Mouse (Mus musculus) forebrain, embryonic 15.5 days (tissue): Measurements from ENCODE around the gene Jund. TPM values are rescaled to one million over a fixed set of nuclear protein-coding genes. Genes with fewer than 3 reads are reported as not detected.

Experiments
- ATAC-seq: fragments of 200-750 bp; cut with Nextera tagmentation; replicated peaks from 2 replicates; pipeline ENCODE4 v1.8.0; 2017; ENCODE audit warnings: mild to moderate bottlenecking, moderate TSS enrichment, moderate library complexity
- H3K27ac ChIP-seq: fragments of 300-500 bp; sonication (generic); replicated peaks from 2 replicates; pipeline ENCODE4 v1.5.1; 2015; ENCODE audit warnings: mild to moderate bottlenecking, inconsistent platforms
- H3K27me3 ChIP-seq: fragments of 300-500 bp; sonication (generic); 2 replicates; pipeline ENCODE4 v1.6.1; 2015; ENCODE audit warnings: inconsistent platforms
- H3K36me3 ChIP-seq: fragments of 300-500 bp; sonication (generic); 2 replicates; pipeline ENCODE4 v1.6.1; 2015; ENCODE audit warnings: mild to moderate bottlenecking, inconsistent platforms
- H3K4me1 ChIP-seq: fragments of 300-500 bp; sonication (generic); 2 replicates; pipeline ENCODE4 v1.6.1; 2015; ENCODE audit warnings: inconsistent platforms
- H3K4me2 ChIP-seq: fragments of 300-500 bp; sonication (generic); replicated peaks from 2 replicates; pipeline ENCODE4 v1.6.1; 2015; ENCODE audit warnings: mild to moderate bottlenecking, inconsistent platforms
- H3K4me3 ChIP-seq: fragments of 300-500 bp; sonication (generic); 2 replicates; pipeline ENCODE4 v1.5.1; 2015; ENCODE audit warnings: mild to moderate bottlenecking, inconsistent platforms
- H3K9ac ChIP-seq: fragments of 300-500 bp; sonication (generic); replicated peaks from 2 replicates; pipeline ENCODE4 v1.6.1; 2015; ENCODE audit warnings: mild to moderate bottlenecking, inconsistent platforms
- H3K9me3 ChIP-seq: fragments of 300-500 bp; sonication (generic); 2 replicates; pipeline ENCODE4 v1.6.1; 2016; ENCODE audit warnings: inconsistent platforms
- WGBS: fragments of 180-500 bp; shearing (Covaris S2); methylation state at CpG from one replicate; pipeline ENCODE4 v1.1.7; 2015; ENCODE audit warnings: mixed read lengths; 5-methylcytosine and 5-hydroxymethylcytosine counted together
- polyA plus RNA-seq: library from polyadenylated mRNA; unstranded; fragments of >200 nt; fragmentation: Nextera tagmentation; extraction: Ambion mirVana; gene quantifications from 2 replicates; pipeline ENCODE4 v1.2.1, GENCODE M21; 2015

The Jund gene
- polyA plus RNA-seq, 1 experiment from 2014 or later: 96.0 TPM

DNA sequence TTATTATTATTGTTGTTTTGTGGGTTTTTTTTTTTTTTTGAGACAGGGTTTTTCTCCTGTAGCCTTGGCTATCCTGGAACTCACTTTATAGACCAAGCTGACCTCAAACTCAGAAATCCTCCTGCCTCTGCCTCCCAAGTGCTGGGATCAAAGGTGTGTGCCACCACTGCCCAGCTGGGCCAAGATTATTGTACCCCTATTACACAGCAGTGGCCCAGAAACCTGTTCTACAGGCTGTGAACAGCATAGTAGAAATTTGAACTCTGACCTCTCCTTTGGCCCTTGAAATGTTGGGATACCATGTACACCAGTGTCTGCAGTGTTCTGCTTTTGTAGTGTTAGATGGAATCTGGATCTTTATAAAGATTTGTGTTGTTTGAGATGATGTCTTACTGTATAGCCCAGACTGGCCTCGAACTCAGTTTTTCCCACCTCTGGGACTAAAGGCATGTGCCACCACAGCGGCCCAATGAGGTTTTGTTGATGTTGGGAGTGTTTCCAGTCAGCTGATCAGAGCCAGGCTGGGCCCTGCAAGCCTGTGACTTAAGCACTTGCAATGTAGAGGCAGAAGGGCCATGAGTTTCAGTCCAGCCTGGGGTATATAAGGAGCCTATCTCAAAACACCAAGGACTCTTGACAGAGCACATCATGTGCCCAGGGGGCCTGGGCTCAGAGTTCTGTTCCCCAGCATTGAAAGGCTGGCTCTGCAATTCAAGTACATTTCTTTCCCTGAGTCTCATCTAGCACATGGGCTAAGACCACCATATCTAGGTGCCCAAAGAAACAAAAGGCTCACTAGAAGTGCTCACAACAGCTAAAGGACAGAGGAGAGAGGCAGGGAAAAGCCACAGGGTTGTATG lies 3.5 kb downstream of the Jund start:
- Histone ChIP-seq H3K27me3 (no peaks in the 10 kb centered on the region), H3K9me3 (no peaks in the 10 kb centered on the region), H3K4me3 (peak overlapping the region; percentile 95), H3K9ac (peak overlapping the region; percentile 100; the same call in 1 of the 2 replicates), H3K4me2 (peak overlapping the region; percentile 69), H3K4me1 (peaks cover 47% of the 10 kb centered on the region), H3K36me3 (peaks cover 3% of the 10 kb centered on the region; the same call in 1 of the 2 replicates), H3K27ac (0 out of 2 replicates have a peak overlapping the region, but pooled peaks have one; percentile 2)
- ATAC-seq: no peak
- WGBS: 82% methylated on average over 2 of the region's 2 CpGs

DNA sequence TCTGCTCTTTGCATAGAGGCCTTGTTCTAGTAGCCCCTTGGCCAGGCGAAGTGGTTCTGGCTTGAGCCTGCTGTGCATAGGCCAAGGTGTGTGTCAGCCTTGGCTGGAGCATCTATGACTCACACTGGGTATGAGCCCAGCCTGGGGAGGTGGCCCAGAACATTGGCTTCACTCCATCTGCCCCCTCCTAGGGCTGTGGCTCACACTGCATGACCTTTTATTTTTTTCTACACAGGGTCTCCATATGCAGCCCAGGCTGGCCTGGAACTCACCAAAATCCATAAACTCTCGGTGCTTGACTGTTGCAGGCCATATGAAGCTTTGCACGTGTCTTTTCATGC lies 4.1 kb downstream of the Jund start:
- Histone ChIP-seq H3K27ac (0 out of 2 replicates have a peak overlapping the region, but pooled peaks have one; percentile 2), H3K4me2 (0 out of 2 replicates have a peak overlapping the region, but pooled peaks have one; percentile 69), H3K4me3 (no peak overlapping the region), H3K9ac (no peak overlapping the region), H3K36me3 (peaks cover 3% of the 10 kb centered on the region; the same call in 1 of the 2 replicates), H3K27me3 (no peaks in the 10 kb centered on the region), H3K9me3 (no peaks in the 10 kb centered on the region), H3K4me1 (peaks cover 41% of the 10 kb centered on the region)
- WGBS: 87% methylated on average over 3 of the region's 3 CpGs
- ATAC-seq: no peak

DNA sequence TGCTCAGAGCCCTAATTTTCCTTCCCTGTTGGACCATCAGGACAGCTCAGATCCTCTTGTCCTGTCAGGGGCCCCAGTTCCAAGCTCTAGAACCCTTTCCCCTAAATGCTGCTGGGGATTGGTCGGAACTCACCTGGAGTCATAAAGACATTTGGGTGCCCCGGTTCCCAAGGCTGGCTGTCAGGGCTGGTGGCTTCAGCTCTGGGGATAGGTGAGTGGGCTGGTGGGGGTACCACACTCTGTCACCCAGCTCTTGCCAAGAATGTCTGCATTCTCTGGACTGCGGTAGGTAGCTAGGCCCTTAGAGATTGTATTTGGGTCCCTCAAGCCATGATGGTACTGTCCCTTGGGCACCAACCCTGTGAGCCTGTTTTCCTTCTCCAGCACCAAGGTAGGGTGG lies 4.5 kb downstream of the Jund start, which contains the start of gene Iqcn:
Iqcn (plus strand) TSS at position 171 of the 400 bp plus-strand sequence.
- no peaks in the 10 kb centered on the region for H3K9me3 ChIP-seq
- WGBS: 93% methylated on average over 3 of the region's 3 CpGs
- ATAC-seq: no peak
- H3K4me1 ChIP-seq: peaks cover 36% of the 10 kb centered on the region
- H3K27ac ChIP-seq: 0 out of 2 replicates have a peak within 1 kb of the TSS, but pooled peaks have one; percentile 2
- H3K36me3 ChIP-seq: peaks cover 3% of the 10 kb centered on the region; the same call in 1 of the 2 replicates
- H3K4me2 ChIP-seq: peak within 1 kb of the TSS; percentile 69
- H3K9ac ChIP-seq: 0 out of 2 replicates have a peak within 1 kb of the TSS, but pooled peaks have one; percentile 4
- H3K27me3 ChIP-seq: no peaks in the 10 kb centered on the region
- no peak within 1 kb of the TSS for H3K4me3 ChIP-seq

DNA sequence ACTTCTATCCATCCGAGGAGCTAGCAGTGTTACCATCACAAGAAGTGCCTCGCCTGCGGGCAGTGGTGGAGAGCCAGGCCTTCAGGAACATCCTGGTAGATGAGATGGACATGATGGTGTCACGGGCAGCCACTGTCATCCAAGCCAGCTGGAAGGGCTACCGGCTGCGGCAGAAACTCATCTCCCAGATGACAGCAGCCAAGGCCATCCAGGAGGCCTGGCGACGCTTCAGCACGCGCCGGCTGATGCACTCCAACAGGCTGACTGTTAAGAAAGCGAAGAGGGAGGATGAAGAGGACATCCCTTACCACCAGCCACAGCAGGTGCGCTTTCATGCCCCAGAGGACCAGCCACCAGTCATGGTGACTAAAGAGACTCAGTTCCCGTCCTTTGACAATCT lies 9.5 kb downstream of the Jund start:
- WGBS: 93% methylated on average over 14 of the region's 14 CpGs
- no peak overlapping the region for H3K4me2 ChIP-seq

DNA sequence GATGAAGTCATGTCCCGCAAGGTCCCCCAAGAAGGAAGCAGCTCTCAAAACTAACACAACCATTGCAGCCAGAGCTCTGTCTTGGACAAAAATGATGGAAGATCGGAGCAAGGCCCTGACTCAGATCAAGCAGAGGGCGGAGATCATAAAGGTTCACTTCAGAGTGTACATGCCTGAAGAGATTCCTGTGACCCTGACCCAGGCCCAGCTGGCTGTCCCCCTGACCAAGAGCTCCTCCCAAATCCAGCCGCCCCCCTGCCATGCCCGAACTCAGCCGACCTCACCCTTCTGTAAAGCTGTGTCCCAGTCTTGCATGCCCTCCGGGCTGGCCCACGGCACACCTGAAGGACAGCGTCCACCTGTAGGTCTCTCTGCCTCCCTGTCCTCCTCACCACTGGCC lies 11.0 kb downstream of the Jund start:
- no peaks in the 10 kb centered on the region for H3K27me3 ChIP-seq
- no peak for ATAC-seq
- no peak overlapping the region for H3K9ac ChIP-seq
- H3K4me2 ChIP-seq: no peak overlapping the region
- no peak overlapping the region for H3K27ac ChIP-seq
- WGBS: 88% methylated on average over 9 of the region's 9 CpGs
- H3K4me1 ChIP-seq: no peaks in the 10 kb centered on the region
- no peaks in the 10 kb centered on the region for H3K9me3 ChIP-seq
- H3K36me3 ChIP-seq: no peaks in the 10 kb centered on the region
- no peak overlapping the region for H3K4me3 ChIP-seq

More for the DNA sequence above, 9.5 kb downstream of the Jund start:
- no peak overlapping the region for H3K9ac ChIP-seq
- H3K27ac ChIP-seq: no peak overlapping the region
- no peak for ATAC-seq
- H3K9me3 ChIP-seq: no peaks in the 10 kb centered on the region
- no peaks in the 10 kb centered on the region for H3K27me3 ChIP-seq
- H3K4me1 ChIP-seq: peaks cover 8% of the 10 kb centered on the region; the same call in 1 of the 2 replicates
- peaks cover 3% of the 10 kb centered on the region; the same call in 1 of the 2 replicates for H3K36me3 ChIP-seq
- no peak overlapping the region for H3K4me3 ChIP-seq

DNA sequence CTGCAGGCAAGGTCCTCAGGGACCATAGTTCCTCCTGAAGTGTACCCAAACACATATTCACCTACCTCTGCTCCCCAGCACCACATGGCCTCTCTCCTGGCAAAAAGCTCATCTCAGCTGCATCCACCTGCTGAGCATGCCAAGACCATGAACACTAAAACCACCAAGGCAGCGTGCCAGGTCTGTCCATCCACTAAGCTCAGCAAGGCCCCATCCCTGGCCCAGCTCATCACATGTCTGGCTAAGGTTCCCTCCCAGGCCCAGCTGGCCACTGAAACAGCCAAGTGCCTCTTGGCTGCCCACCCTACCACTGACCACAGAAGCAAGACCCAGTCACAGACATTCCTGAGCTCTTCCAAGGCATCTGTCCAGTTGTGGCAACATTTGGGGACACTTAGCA lies 11.5 kb downstream of the Jund start:
- Histone ChIP-seq H3K4me1 (no peaks in the 10 kb centered on the region), H3K9ac (no peak overlapping the region), H3K9me3 (no peaks in the 10 kb centered on the region), H3K4me3 (no peak overlapping the region), H3K27me3 (no peaks in the 10 kb centered on the region), H3K4me2 (no peak overlapping the region), H3K36me3 (no peaks in the 10 kb centered on the region), H3K27ac (no peak overlapping the region)
- no peak for ATAC-seq
- 92% methylated on average over 1 of the region's 1 CpGs for WGBS

DNA sequence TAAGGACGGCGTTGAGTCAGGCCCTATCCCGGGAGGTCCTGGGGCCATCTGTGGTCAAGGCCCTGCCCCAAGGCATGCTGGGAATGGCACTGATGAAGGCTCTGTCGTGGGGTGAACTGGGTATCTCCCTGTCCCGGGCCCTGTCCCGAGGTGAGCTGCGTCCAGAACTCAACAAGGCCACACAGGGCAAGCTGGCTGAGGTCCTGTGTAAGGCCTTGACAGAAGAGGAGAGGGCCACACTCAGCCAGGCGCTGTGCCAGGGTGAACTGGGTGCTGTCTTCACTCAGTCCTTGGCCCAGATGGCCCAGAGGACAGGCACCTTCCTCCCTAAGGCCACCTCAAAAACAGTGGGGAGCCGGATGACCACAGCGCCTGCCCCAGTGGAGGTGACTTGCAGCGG lies 12.3 kb downstream of the Jund start:
- H3K36me3 ChIP-seq: no peaks in the 10 kb centered on the region
- no peak overlapping the region for H3K4me2 ChIP-seq
- H3K27ac ChIP-seq: no peak overlapping the region
- no peak overlapping the region for H3K4me3 ChIP-seq
- WGBS: 93% methylated on average over 11 of the region's 11 CpGs
- no peaks in the 10 kb centered on the region for H3K4me1 ChIP-seq
- H3K9me3 ChIP-seq: no peaks in the 10 kb centered on the region
- no peak for ATAC-seq
- no peaks in the 10 kb centered on the region for H3K27me3 ChIP-seq
- no peak overlapping the region for H3K9ac ChIP-seq

DNA sequence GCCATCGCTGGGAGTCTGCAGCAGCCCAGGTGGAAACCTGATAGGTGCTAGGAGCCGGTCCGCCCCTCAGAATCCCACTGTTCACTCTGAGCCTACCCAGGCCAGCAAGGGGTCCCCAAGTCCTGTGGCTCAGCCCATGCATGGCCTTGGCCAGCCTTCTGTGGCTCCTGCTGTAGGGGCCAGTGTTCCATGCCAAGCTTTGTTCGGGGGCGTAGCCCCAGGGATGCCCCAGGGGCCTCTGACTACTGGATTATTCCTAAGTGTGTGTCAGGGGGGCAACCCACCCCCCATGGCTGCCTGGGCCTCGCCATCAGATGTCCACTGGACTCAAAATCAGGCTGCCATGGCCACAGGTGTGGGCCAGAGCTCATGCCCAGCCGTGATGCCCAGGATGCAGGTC lies 15.2 kb downstream of the Jund start:
- Histone ChIP-seq H3K4me1 (no peaks in the 10 kb centered on the region), H3K27me3 (peaks cover 4% of the 10 kb centered on the region; the same call in 1 of the 2 replicates), H3K4me2 (no peak overlapping the region), H3K4me3 (no peak overlapping the region), H3K9me3 (no peaks in the 10 kb centered on the region), H3K36me3 (no peaks in the 10 kb centered on the region), H3K9ac (no peak overlapping the region), H3K27ac (no peak overlapping the region)
- ATAC-seq: no peak; the same call in 1 of the 2 replicates
- WGBS: 76% methylated on average over 7 of the region's 7 CpGs

DNA sequence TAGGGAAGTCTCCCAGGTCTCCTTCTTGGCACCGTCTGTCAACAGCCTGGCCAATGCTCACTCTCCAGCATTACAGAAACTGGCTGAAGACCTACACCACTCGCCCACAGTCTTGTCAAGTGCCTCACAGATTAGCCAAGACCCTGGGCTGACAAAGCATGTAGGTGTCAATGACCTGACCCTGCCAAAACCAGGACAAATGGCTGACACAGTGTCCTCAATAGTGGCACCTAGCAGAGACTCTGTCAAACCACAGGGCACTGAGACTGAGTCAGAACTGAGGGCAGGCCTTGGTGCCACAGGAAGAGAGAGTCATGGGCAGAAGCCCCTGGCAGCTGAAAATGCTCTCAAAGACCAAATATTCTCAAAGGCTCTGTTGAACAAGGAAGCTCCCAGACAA lies 16.3 kb downstream of the Jund start:
- no peak overlapping the region for H3K9ac ChIP-seq
- no peak for ATAC-seq
- H3K4me2 ChIP-seq: no peak overlapping the region
- no peaks in the 10 kb centered on the region for H3K4me1 ChIP-seq
- 69% methylated on average over 2 of the region's 2 CpGs for WGBS
- H3K27me3 ChIP-seq: peaks cover 7% of the 10 kb centered on the region; the same call in 1 of the 2 replicates
- H3K4me3 ChIP-seq: no peak overlapping the region
- no peak overlapping the region for H3K27ac ChIP-seq
- H3K9me3 ChIP-seq: no peaks in the 10 kb centered on the region
- H3K36me3 ChIP-seq: no peaks in the 10 kb centered on the region

DNA sequence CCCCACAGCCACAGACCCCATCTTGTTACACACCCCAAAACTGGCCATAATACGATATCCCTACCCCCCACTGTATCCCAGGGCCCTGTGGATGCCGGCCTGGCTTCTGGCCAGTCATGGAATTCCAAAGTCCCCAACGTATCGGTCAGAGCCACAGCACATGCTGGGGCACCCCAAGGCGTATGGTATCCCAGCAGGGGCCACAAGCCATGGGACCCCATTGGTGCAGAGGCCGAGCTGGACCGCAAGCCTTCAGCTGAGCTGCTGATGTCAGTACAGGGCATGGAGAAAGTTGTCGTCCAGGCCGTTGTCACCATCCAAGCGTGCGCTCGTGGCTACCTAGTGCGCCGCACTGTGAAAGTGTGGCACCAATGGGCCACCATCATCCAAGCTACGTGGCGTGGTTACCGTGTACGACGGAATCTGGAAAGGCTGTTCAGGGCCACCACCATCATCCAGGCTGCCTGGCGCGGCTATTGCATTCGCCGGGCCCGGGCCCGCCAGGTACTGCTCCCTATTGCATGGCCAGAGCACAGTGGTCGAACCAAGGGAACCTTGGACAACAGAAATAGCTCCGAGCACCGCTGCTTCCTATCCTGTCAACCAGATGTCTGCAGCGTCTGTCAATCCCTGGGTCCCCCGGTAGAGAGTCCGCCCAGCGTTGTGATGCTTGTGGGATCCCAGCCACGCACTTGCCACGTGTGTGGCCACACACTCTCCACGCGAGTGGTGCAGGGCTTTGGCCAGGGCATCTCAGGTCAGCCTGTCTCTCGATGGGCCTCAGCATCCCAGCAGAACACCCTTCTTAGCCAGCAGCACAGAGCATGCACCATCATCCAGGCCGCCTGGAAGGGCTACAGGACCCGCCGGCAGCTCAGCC lies 18.0 kb downstream of the Jund start:
- Histone ChIP-seq H3K27me3 (peaks cover 7% of the 10 kb centered on the region; the same call in 1 of the 2 replicates), H3K4me1 (no peaks in the 10 kb centered on the region), H3K36me3 (no peaks in the 10 kb centered on the region), H3K27ac (no peak overlapping the region), H3K4me3 (no peak overlapping the region), H3K4me2 (no peak overlapping the region), H3K9ac (no peak overlapping the region), H3K9me3 (no peaks in the 10 kb centered on the region)
- no peak for ATAC-seq
- WGBS: 85% methylated on average over 40 of the region's 40 CpGs

DNA sequence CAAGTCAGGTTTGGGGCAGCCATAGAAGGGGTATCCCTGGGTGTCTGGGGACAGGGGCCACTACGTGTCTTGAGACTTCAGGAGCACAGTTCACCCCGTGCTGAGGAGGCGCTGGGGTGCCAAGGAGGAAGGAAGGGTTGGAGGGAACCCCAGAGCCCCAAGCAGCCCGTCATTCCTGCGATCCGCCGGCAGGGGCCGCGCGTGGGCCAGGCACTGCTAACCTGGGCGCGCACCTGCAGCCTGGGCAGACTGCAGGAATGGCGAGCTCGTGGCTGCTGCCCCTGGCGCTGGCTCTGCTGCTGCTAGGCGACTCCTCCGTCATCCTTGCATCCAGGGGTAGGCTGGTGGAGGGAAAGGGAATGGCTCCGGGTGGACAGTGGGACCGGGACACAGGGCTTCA lies 19.5 kb downstream of the Jund start, which contains the start of gene Gm3336:
Gm3336 (plus strand) TSS at position 247 of the 400 bp plus-strand sequence.
- H3K9ac ChIP-seq: no peak within 1 kb of the TSS
- H3K27ac ChIP-seq: no peak within 1 kb of the TSS
- H3K4me1 ChIP-seq: no peaks in the 10 kb centered on the region
- no peaks in the 10 kb centered on the region for H3K36me3 ChIP-seq
- ATAC-seq: no peak
- no peak within 1 kb of the TSS for H3K4me2 ChIP-seq
- WGBS: 2% methylated on average over 19 of the region's 19 CpGs
- H3K4me3 ChIP-seq: 0 out of 2 replicates have a peak within 1 kb of the TSS, but pooled peaks have one; percentile 3
- H3K9me3 ChIP-seq: no peaks in the 10 kb centered on the region
- H3K27me3 ChIP-seq: peaks cover 7% of the 10 kb centered on the region; the same call in 1 of the 2 replicates
